Mouse (Mus musculus) neural tube, embryonic 12.5 days (tissue): Measurements from ENCODE around the gene Plagl1. TPM values are rescaled to one million over a fixed set of nuclear protein-coding genes. Genes with fewer than 3 reads are reported as not detected.
A peak's percentile ranks its signal among the peaks of the same experiment; 100 is the strongest.

Experiments used
- ATAC-seq: fragments of 200-750 bp; cut with Nextera tagmentation; 2 replicates; pipeline ENCODE4 v1.8.0; 2017; ENCODE audit warnings: low read depth, mild to moderate bottlenecking, moderate TSS enrichment, moderate library complexity; ENCODE audit not compliant: low FRiP score
- H3K27ac ChIP-seq: fragments of 300-500 bp; sonication (generic); 2 replicates; pipeline ENCODE4 v1.5.1; 2016
- H3K27me3 ChIP-seq: fragments of 300-500 bp; sonication (generic); replicated peaks from 2 replicates; pipeline ENCODE4 v1.6.1; 2016; ENCODE audit warnings: mild to moderate bottlenecking
- H3K36me3 ChIP-seq: fragments of 300-500 bp; sonication (generic); 2 replicates; pipeline ENCODE4 v1.6.1; 2016; ENCODE audit warnings: mild to moderate bottlenecking
- H3K4me1 ChIP-seq: fragments of 300-500 bp; sonication (generic); 2 replicates; pipeline ENCODE4 v1.6.1; 2016
- H3K4me2 ChIP-seq: fragments of 300-500 bp; sonication (generic); replicated peaks from 2 replicates; pipeline ENCODE4 v1.6.1; 2016; ENCODE audit warnings: mild to moderate bottlenecking
- H3K4me3 ChIP-seq: fragments of 300-500 bp; sonication (generic); 2 replicates; pipeline ENCODE4 v1.5.1; 2016
- H3K9ac ChIP-seq: fragments of 300-500 bp; sonication (generic); 2 replicates; pipeline ENCODE4 v1.6.1; 2016; ENCODE audit warnings: mild to moderate bottlenecking
- H3K9me3 ChIP-seq: fragments of 300-500 bp; sonication (generic); 2 replicates; pipeline ENCODE4 v1.6.1; 2016; ENCODE audit warnings: mild to moderate bottlenecking
- WGBS: fragments of 180-500 bp; shearing (Covaris S2); methylation state at CpG from one replicate; pipeline ENCODE4 v1.1.7; 2016; 5-methylcytosine and 5-hydroxymethylcytosine counted together
- polyA plus RNA-seq: library from polyadenylated mRNA; unstranded; fragments of >200 nt; fragmentation: Nextera tagmentation; extraction: Ambion mirVana; gene quantifications from 2 replicates; pipeline ENCODE4 v1.2.1, GENCODE M21; 2016

Gene Plagl1
- polyA plus RNA-seq, 1 experiment from 2014 or later, result 83.7 TPM

- peaks cover 57% of the 10 kb centered on the region for H3K4me1 ChIP-seq
- peak; percentile 86 for ATAC-seq
- no peak overlapping the region for H3K4me3 ChIP-seq
- no peaks in the 10 kb centered on the region for H3K27me3 ChIP-seq
- H3K9ac ChIP-seq, result no peak overlapping the region
- H3K36me3 ChIP-seq, result no peaks in the 10 kb centered on the region
- WGBS, result 24% methylated on average over 9 of the region's 9 CpGs
- no peak overlapping the region for H3K27ac ChIP-seq
- no peaks in the 10 kb centered on the region for H3K9me3 ChIP-seq
- H3K4me2 ChIP-seq, result no peak overlapping the region
These were observed 56.7 kb downstream of the Plagl1 start for GRCm38 (mm10) chr10:13116706-13117665.

- Histone ChIP-seq H3K9ac (no peak overlapping the region), H3K27ac (no peak overlapping the region), H3K36me3 (no peaks in the 10 kb centered on the region), H3K4me2 (no peak overlapping the region), H3K9me3 (no peaks in the 10 kb centered on the region), H3K4me1 (peaks cover 49% of the 10 kb centered on the region), H3K27me3 (no peaks in the 10 kb centered on the region), H3K4me3 (no peak overlapping the region)
- WGBS, result 25% methylated on average over 7 of the region's 7 CpGs
- no peak for ATAC-seq
These were observed 57.9 kb downstream of the Plagl1 start for GRCm38 (mm10) chr10:13118024-13118769.

- Histone ChIP-seq H3K4me3 (no peak overlapping the region), H3K4me2 (no peak overlapping the region), H3K9me3 (no peaks in the 10 kb centered on the region), H3K9ac (no peak overlapping the region), H3K4me1 (peaks cover 43% of the 10 kb centered on the region), H3K36me3 (no peaks in the 10 kb centered on the region), H3K27ac (no peak overlapping the region), H3K27me3 (no peaks in the 10 kb centered on the region)
- WGBS, result 16% methylated on average over 5 of the region's 5 CpGs
- no peak for ATAC-seq
These were observed 58.4 kb downstream of the Plagl1 start for GRCm38 (mm10) chr10:13118770-13119102.

- H3K4me3 ChIP-seq, result no peak overlapping the region
- no peaks in the 10 kb centered on the region for H3K36me3 ChIP-seq
- no peak for ATAC-seq
- no peaks in the 10 kb centered on the region for H3K9me3 ChIP-seq
- H3K9ac ChIP-seq, result no peak overlapping the region
- H3K4me2 ChIP-seq, result no peak overlapping the region
- H3K27ac ChIP-seq, result no peak overlapping the region
- no peaks in the 10 kb centered on the region for H3K27me3 ChIP-seq
- H3K4me1 ChIP-seq, result peaks cover 38% of the 10 kb centered on the region
- WGBS, result 12% methylated on average over 2 of the region's 2 CpGs
These were observed 59.0 kb downstream of the Plagl1 start for GRCm38 (mm10) chr10:13119300-13119699.

GRCm38 (mm10) chr10:13125811-13126210 is 65.5 kb downstream of the Plagl1 start:
- no peaks in the 10 kb centered on the region for H3K9me3 ChIP-seq
- no peaks in the 10 kb centered on the region for H3K4me1 ChIP-seq
- 68% methylated on average over 3 of the region's 3 CpGs for WGBS
- no peak overlapping the region for H3K4me2 ChIP-seq
- H3K27me3 ChIP-seq, result no peaks in the 10 kb centered on the region
- H3K4me3 ChIP-seq, result no peak overlapping the region
- H3K27ac ChIP-seq, result no peak overlapping the region
- ATAC-seq, result no peak
- peaks cover 26% of the 10 kb centered on the region for H3K36me3 ChIP-seq
- H3K9ac ChIP-seq, result no peak overlapping the region

GRCm38 (mm10) chr10:13127335-13127734 is 67.0 kb downstream of the Plagl1 start:
- Histone ChIP-seq H3K4me1 (no peaks in the 10 kb centered on the region), H3K4me3 (no peak overlapping the region), H3K36me3 (peaks cover 26% of the 10 kb centered on the region), H3K9me3 (no peaks in the 10 kb centered on the region), H3K4me2 (no peak overlapping the region), H3K9ac (no peak overlapping the region), H3K27ac (no peak overlapping the region), H3K27me3 (no peaks in the 10 kb centered on the region)
- ATAC-seq, result no peak
- WGBS, result 85% methylated on average over 13 of the region's 13 CpGs

- WGBS, result 96% methylated on average over 7 of the region's 7 CpGs
- ATAC-seq, result no peak
These were observed 67.6 kb downstream of the Plagl1 start for GRCm38 (mm10) chr10:13127946-13128345.

GRCm38 (mm10) chr10:13133850-13134249 is 73.5 kb downstream of the Plagl1 start:
- H3K36me3 ChIP-seq, result no peaks in the 10 kb centered on the region
- no peak for ATAC-seq

More at GRCm38 (mm10) chr10:13127946-13128345, 67.6 kb downstream of the Plagl1 start:
- peaks cover 26% of the 10 kb centered on the region for H3K36me3 ChIP-seq
- H3K4me1 ChIP-seq, result no peaks in the 10 kb centered on the region
- H3K27ac ChIP-seq, result no peak overlapping the region
- H3K4me3 ChIP-seq, result no peak overlapping the region
- H3K27me3 ChIP-seq, result no peaks in the 10 kb centered on the region
- H3K4me2 ChIP-seq, result no peak overlapping the region
- H3K9me3 ChIP-seq, result no peaks in the 10 kb centered on the region
- H3K9ac ChIP-seq, result no peak overlapping the region

GRCm38 (mm10) chr10:13135276-13135675 is 75.0 kb downstream of the Plagl1 start:
- ATAC-seq, result no peak
- H3K27ac ChIP-seq, result no peak overlapping the region
- H3K4me1 ChIP-seq, result no peaks in the 10 kb centered on the region
- H3K27me3 ChIP-seq, result no peaks in the 10 kb centered on the region
- no peak overlapping the region for H3K4me2 ChIP-seq
- no peak overlapping the region for H3K9ac ChIP-seq
- no peak overlapping the region for H3K4me3 ChIP-seq
- H3K9me3 ChIP-seq, result no peaks in the 10 kb centered on the region
- H3K36me3 ChIP-seq, result no peaks in the 10 kb centered on the region
- WGBS, result 95% methylated on average over 7 of the region's 7 CpGs

More at GRCm38 (mm10) chr10:13133850-13134249, 73.5 kb downstream of the Plagl1 start:
- Histone ChIP-seq H3K9me3 (no peaks in the 10 kb centered on the region), H3K4me1 (no peaks in the 10 kb centered on the region), H3K27ac (no peak overlapping the region), H3K4me3 (no peak overlapping the region), H3K4me2 (no peak overlapping the region), H3K9ac (no peak overlapping the region), H3K27me3 (no peaks in the 10 kb centered on the region)
- 90% methylated on average over 4 of the region's 4 CpGs for WGBS

GRCm38 (mm10) chr10:13135751-13136150 is 75.4 kb downstream of the Plagl1 start:
- H3K36me3 ChIP-seq, result no peaks in the 10 kb centered on the region
- no peak overlapping the region for H3K9ac ChIP-seq
- no peak overlapping the region for H3K4me3 ChIP-seq
- no peaks in the 10 kb centered on the region for H3K27me3 ChIP-seq
- ATAC-seq, result no peak
- no peak overlapping the region for H3K27ac ChIP-seq
- H3K9me3 ChIP-seq, result no peaks in the 10 kb centered on the region
- no peaks in the 10 kb centered on the region for H3K4me1 ChIP-seq
- 89% methylated on average over 7 of the region's 7 CpGs for WGBS
- no peak overlapping the region for H3K4me2 ChIP-seq

- Histone ChIP-seq H3K4me2 (no peak overlapping the region), H3K4me1 (no peaks in the 10 kb centered on the region), H3K36me3 (no peaks in the 10 kb centered on the region), H3K27me3 (no peaks in the 10 kb centered on the region), H3K9me3 (no peaks in the 10 kb centered on the region), H3K4me3 (no peak overlapping the region), H3K27ac (no peak overlapping the region), H3K9ac (no peak overlapping the region)
- 92% methylated on average over 6 of the region's 6 CpGs for WGBS
- no peak for ATAC-seq
These were observed 77.6 kb downstream of the Plagl1 start for GRCm38 (mm10) chr10:13137906-13138305.

- no peaks in the 10 kb centered on the region for H3K4me1 ChIP-seq
- H3K4me2 ChIP-seq, result no peak overlapping the region
- no peaks in the 10 kb centered on the region for H3K36me3 ChIP-seq
- ATAC-seq, result no peak
- 92% methylated on average over 2 of the region's 2 CpGs for WGBS
- H3K9ac ChIP-seq, result no peak overlapping the region
- no peak overlapping the region for H3K4me3 ChIP-seq
- H3K27me3 ChIP-seq, result no peaks in the 10 kb centered on the region
- H3K9me3 ChIP-seq, result no peaks in the 10 kb centered on the region
- no peak overlapping the region for H3K27ac ChIP-seq
These were observed 80.1 kb downstream of the Plagl1 start for GRCm38 (mm10) chr10:13140434-13140833.
